Mouse (Mus musculus) embryonic facial prominence, embryonic 11.5 days (tissue): ENCODE results near the gene Gm14190. TPM values are rescaled to one million over a fixed set of nuclear protein-coding genes. Genes with fewer than 3 reads are reported as not detected.

ENCODE experiments used
- polyA plus RNA-seq: library from polyadenylated mRNA; unstranded; fragments of >200 nt; fragmentation: Nextera tagmentation; extraction: Ambion mirVana; gene quantifications from 2 replicates; pipeline ENCODE4 v1.2.1, GENCODE M21; 2014

Gene Gm14190
- polyA plus RNA-seq, 1 experiment from 2014 or later: not detected

Other genes starting within 250 kb of the Gm14190 start
- 0.61 TPM in 1 of 2 replicates, not detected in the other for gene Krt23, start 197.6 kb downstream of the Gm14190 start, polyA plus RNA-seq
- not detected in 2 replicates for gene Krt39, start 169.4 kb downstream of the Gm14190 start, polyA plus RNA-seq
- not detected in 2 replicates for gene Krt40, start 147.6 kb downstream of the Gm14190 start, polyA plus RNA-seq
- not detected in 2 replicates for gene Krtap3-3, start 139.9 kb downstream of the Gm14190 start, polyA plus RNA-seq
- gene Krtap3-2, start 133.9 kb downstream of the Gm14190 start, polyA plus RNA-seq: not detected in 2 replicates
- gene Gm11939, start 131.3 kb downstream of the Gm14190 start, polyA plus RNA-seq: not detected in 2 replicates
- gene Krtap3-1, start 124.1 kb downstream of the Gm14190 start, polyA plus RNA-seq: not detected in 2 replicates
- gene Krtap1-5, start 109.7 kb downstream of the Gm14190 start, polyA plus RNA-seq: not detected in 2 replicates
- gene Krtap1-4, start 107.1 kb downstream of the Gm14190 start, polyA plus RNA-seq: not detected in 2 replicates
- not detected in 2 replicates for gene Krtap1-3, start 99.4 kb downstream of the Gm14190 start, polyA plus RNA-seq
- gene Krtap9-3, start 92.6 kb downstream of the Gm14190 start, polyA plus RNA-seq: not detected in 2 replicates
- gene Gm11938, start 87.4 kb downstream of the Gm14190 start, polyA plus RNA-seq: not detected in 2 replicates
- gene Gm11937, start 80.6 kb downstream of the Gm14190 start, polyA plus RNA-seq: not detected in 2 replicates
- not detected in 2 replicates for gene Krtap2-4, start 75.9 kb downstream of the Gm14190 start, polyA plus RNA-seq
- not detected in 2 replicates for gene Gm11562, start 70.3 kb downstream of the Gm14190 start, polyA plus RNA-seq
- not detected in 2 replicates for gene Krtap4-1, start 62.5 kb downstream of the Gm14190 start, polyA plus RNA-seq
- not detected in 2 replicates for gene Krtap4-2, start 55.7 kb downstream of the Gm14190 start, polyA plus RNA-seq
- not detected in 2 replicates for gene Krtap4-7, start 46.7 kb downstream of the Gm14190 start, polyA plus RNA-seq
- gene Gm11555, start 40.5 kb downstream of the Gm14190 start, polyA plus RNA-seq: not detected in 2 replicates
- gene Gm11563, start 31.8 kb downstream of the Gm14190 start, polyA plus RNA-seq: not detected in 2 replicates
- not detected in 2 replicates for gene Krtap4-6, start 24.8 kb downstream of the Gm14190 start, polyA plus RNA-seq
- not detected in 2 replicates for gene Gm14180, start 43.5 kb upstream of the Gm14190 start, polyA plus RNA-seq
- not detected in 2 replicates for gene Gm11595, start 82.2 kb upstream of the Gm14190 start, polyA plus RNA-seq
- gene Krtap4-8, start 90.0 kb upstream of the Gm14190 start, polyA plus RNA-seq: not detected in 2 replicates
- gene Krtap4-9, start 94.5 kb upstream of the Gm14190 start, polyA plus RNA-seq: not detected in 2 replicates
- gene Gm11596, start 102.7 kb upstream of the Gm14190 start, polyA plus RNA-seq: not detected in 2 replicates
- not detected in 2 replicates for gene Gm11569, start 108.2 kb upstream of the Gm14190 start, polyA plus RNA-seq
- gene Gm11554, start 113.7 kb upstream of the Gm14190 start, polyA plus RNA-seq: not detected in 2 replicates
- gene Krtap4-13, start 119.2 kb upstream of the Gm14190 start, polyA plus RNA-seq: not detected in 2 replicates
- not detected in 2 replicates for gene Gm11564, start 124.9 kb upstream of the Gm14190 start, polyA plus RNA-seq
- not detected in 2 replicates for gene 2300003K06Rik, start 147.3 kb upstream of the Gm14190 start, polyA plus RNA-seq
- gene Krtap4-16, start 160.9 kb upstream of the Gm14190 start, polyA plus RNA-seq: not detected in 2 replicates
- not detected in 2 replicates for gene Gm11568, start 167.2 kb upstream of the Gm14190 start, polyA plus RNA-seq
- not detected in 2 replicates for gene Gm11559, start 173.7 kb upstream of the Gm14190 start, polyA plus RNA-seq
- gene Krtap9-1, start 182.6 kb upstream of the Gm14190 start, polyA plus RNA-seq: not detected in 2 replicates
- gene Gm11567, start 188.4 kb upstream of the Gm14190 start, polyA plus RNA-seq: not detected in 2 replicates
- not detected in 2 replicates for gene Krtap31-1, start 217.2 kb upstream of the Gm14190 start, polyA plus RNA-seq
- gene Gm11565, start 224.0 kb upstream of the Gm14190 start, polyA plus RNA-seq: not detected in 2 replicates
- gene Krtap31-2, start 245.6 kb upstream of the Gm14190 start, polyA plus RNA-seq: not detected in 2 replicates